Mouse (Mus musculus) liver, adult 2 months (tissue): ENCODE measurements around the gene Tbc1d30. TPM values are rescaled to one million over a fixed set of nuclear protein-coding genes. Genes with fewer than 3 reads are reported as not detected.

ENCODE experiments used
- DNase-seq: peaks from one replicate; pipeline ENCODE4 v3.0.0-alpha.2; 2011; ENCODE audit warnings: low read depth, low spot score; ENCODE audit errors: extremely low read depth
- H3K27ac ChIP-seq: fragments of 200-500 bp; replicated peaks from 2 replicates; pipeline ENCODE4 v1.5.1; 2012; ENCODE audit warnings: low read depth, mild to moderate bottlenecking, control low read depth, inconsistent platforms, low read length; ENCODE audit not compliant: insufficient read depth
- H3K27me3 ChIP-seq: fragments of 200-500 bp; 2 replicates; pipeline ENCODE4 v1.6.1; 2012; ENCODE audit warnings: mild to moderate bottlenecking, moderate library complexity, low read length, inconsistent platforms; ENCODE audit not compliant: control insufficient read depth, insufficient read depth
- H3K36me3 ChIP-seq: fragments of 200-500 bp; 2 replicates; pipeline ENCODE4 v1.6.1; 2012; ENCODE audit warnings: low read length, inconsistent platforms; ENCODE audit not compliant: control insufficient read depth, insufficient read depth
- H3K4me1 ChIP-seq: fragments of 200-500 bp; 2 replicates; pipeline ENCODE4 v1.6.1; 2011; ENCODE audit warnings: low read length; ENCODE audit not compliant: control insufficient read depth, insufficient read depth
- H3K4me3 ChIP-seq: fragments of 200-500 bp; 2 replicates; pipeline ENCODE4 v1.5.1; 2011; ENCODE audit warnings: low read depth, mild to moderate bottlenecking, control low read depth, low read length, moderate library complexity; ENCODE audit not compliant: insufficient read depth
- H3K79me2 ChIP-seq: fragments of 200-500 bp; 2 replicates; pipeline ENCODE4 v1.6.1; 2012; ENCODE audit warnings: inconsistent platforms, mild to moderate bottlenecking, low read length, moderate library complexity; ENCODE audit not compliant: control insufficient read depth, insufficient read depth
- H3K9ac ChIP-seq: fragments of 200-500 bp; 2 replicates; pipeline ENCODE4 v1.6.1; 2012; ENCODE audit warnings: low read depth, mild to moderate bottlenecking, control low read depth, inconsistent platforms, low read length
- CTCF ChIP-seq: fragments of 200-500 bp; IDR thresholded peaks from 2 replicates; pipeline ENCODE4 v1.5.1; 2011; ENCODE audit warnings: low read depth, low read length, control low read depth
- POLR2A ChIP-seq: fragments of 200-500 bp; IDR thresholded peaks from 2 replicates; pipeline ENCODE4 v1.6.1; 2011; ENCODE audit warnings: low read length, control low read depth; ENCODE audit not compliant: insufficient read depth; ENCODE audit errors: extremely low read depth
- WGBS: fragments of 180-500 bp; shearing (Covaris S2); methylation state at CpG from one replicate; pipeline ENCODE4 v1.1.7; 2018; 5-methylcytosine and 5-hydroxymethylcytosine counted together
- polyA plus RNA-seq: library from polyadenylated mRNA; depleted of rRNA; stranded (reverse); fragments of >200 nt; gene quantifications from 2 replicates; pipeline ENCODE4 v1.2.3, GENCODE M21; 2012
- total RNA-seq: library from RNA; depleted of rRNA; stranded (reverse); fragments of >200 nt; gene quantifications from 2 replicates; pipeline ENCODE4 v1.2.3, GENCODE M21; 2014

Gene Tbc1d30
- total and polyA plus RNA-seq, 2 experiments, result 2.6 to 8.4 TPM

- peak overlapping the region; percentile 63 for H3K27ac ChIP-seq
Observed at GRCm38 (mm10) chr10:121364306-121364705, 13.2 kb upstream of the Tbc1d30 start.

GRCm38 (mm10) chr10:121363201-121363600 is 12.1 kb upstream of the Tbc1d30 start:
- H3K27me3 ChIP-seq, result no peaks in the 10 kb centered on the region
- H3K4me1 ChIP-seq, result peaks cover 12% of the 10 kb centered on the region
- peaks cover 24% of the 10 kb centered on the region for H3K79me2 ChIP-seq
- TF ChIP-seq POLR2A, result no peak
- TF ChIP-seq CTCF, result no peak
- no peak overlapping the region for H3K9ac ChIP-seq
- no peaks in the 10 kb centered on the region for H3K36me3 ChIP-seq
- WGBS, result 88% methylated on average over 8 of the region's 8 CpGs
- H3K27ac ChIP-seq, result no peak overlapping the region
- DNase-seq, result no peak
- no peak overlapping the region for H3K4me3 ChIP-seq

More at GRCm38 (mm10) chr10:121364306-121364705, 13.2 kb upstream of the Tbc1d30 start:
- no peak for DNase-seq
- H3K4me3 ChIP-seq, result peak overlapping the region; percentile 79
- H3K4me1 ChIP-seq, result peaks cover 16% of the 10 kb centered on the region
- H3K36me3 ChIP-seq, result no peaks in the 10 kb centered on the region
- TF ChIP-seq CTCF (no peak), POLR2A (no peak)
- H3K9ac ChIP-seq, result 0 out of 2 replicates have a peak overlapping the region, but pooled peaks have one; percentile 4
- peaks cover 30% of the 10 kb centered on the region for H3K79me2 ChIP-seq
- no peaks in the 10 kb centered on the region for H3K27me3 ChIP-seq
- 20% methylated on average over 15 of the region's 15 CpGs for WGBS

- Histone ChIP-seq H3K79me2 (peaks cover 4% of the 10 kb centered on the region; the same call in 1 of the 2 replicates), H3K27ac (no peak overlapping the region), H3K4me3 (no peak overlapping the region), H3K4me1 (0 out of 2 replicates have a peak, but pooled peaks cover 3% of the 10 kb centered on the region), H3K36me3 (no peaks in the 10 kb centered on the region), H3K27me3 (no peaks in the 10 kb centered on the region), H3K9ac (no peak overlapping the region)
- TF ChIP-seq CTCF (no peak), POLR2A (no peak)
- no peak for DNase-seq
- 96% methylated on average over 2 of the region's 2 CpGs for WGBS
Observed at GRCm38 (mm10) chr10:121360358-121360757, 9.3 kb upstream of the Tbc1d30 start.

- TF ChIP-seq POLR2A, result no peak
- no peak for TF ChIP-seq CTCF
- H3K9ac ChIP-seq, result peak overlapping the region; percentile 81; the same call in 1 of the 2 replicates
Observed at GRCm38 (mm10) chr10:121351692-121352290, 713 bp upstream of the Tbc1d30 start.

DNA sequence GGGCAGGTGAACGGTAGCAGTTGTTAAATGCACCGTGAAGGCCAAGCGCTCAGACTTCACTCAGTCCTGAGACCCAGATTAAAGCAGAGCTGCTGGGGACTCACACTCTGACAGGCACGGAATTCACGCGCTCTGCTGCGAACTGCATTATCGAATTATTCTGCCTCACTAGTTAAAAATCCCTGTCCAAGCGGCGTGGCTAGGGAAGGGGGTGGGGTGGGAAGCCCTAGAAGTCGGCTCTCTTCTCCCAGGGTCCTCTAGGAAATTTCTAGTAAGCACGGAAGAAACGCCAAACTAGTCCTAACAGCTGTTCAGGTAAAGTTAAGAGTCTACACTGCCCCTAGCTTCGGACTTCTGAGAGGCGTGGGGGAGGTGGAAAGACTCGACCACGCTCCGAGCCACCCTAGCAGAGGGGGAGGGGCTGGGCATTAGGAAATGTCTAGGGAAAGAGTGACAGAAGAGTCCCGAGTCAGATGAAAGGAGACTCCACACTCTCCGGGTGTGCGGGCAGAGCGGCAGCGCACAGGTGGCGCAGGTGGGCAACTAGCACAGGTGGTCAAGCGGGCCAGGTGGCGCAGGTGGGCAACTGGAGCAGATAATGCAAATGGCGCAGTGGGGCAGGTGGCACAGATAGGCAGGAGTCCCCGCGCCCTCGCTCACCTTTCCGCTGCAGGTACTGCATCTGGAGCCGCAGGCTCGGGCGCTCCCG is 567 bp downstream of the Tbc1d30 start:
- WGBS, result 5% methylated on average over 35 of the region's 35 CpGs
- Histone ChIP-seq H3K27ac (no peak overlapping the region; the same call in 1 of the 2 replicates), H3K79me2 (no peaks in the 10 kb centered on the region), H3K4me1 (peaks cover 5% of the 10 kb centered on the region), H3K36me3 (no peaks in the 10 kb centered on the region), H3K9ac (peak overlapping the region; percentile 81), H3K4me3 (peak overlapping the region; percentile 84), H3K27me3 (no peaks in the 10 kb centered on the region)
- TF ChIP-seq CTCF, result no peak
- no peak for TF ChIP-seq POLR2A
- peak; percentile 22 for DNase-seq

More at GRCm38 (mm10) chr10:121351692-121352290, 713 bp upstream of the Tbc1d30 start:
- DNase-seq, result no peak
- peaks cover 5% of the 10 kb centered on the region for H3K4me1 ChIP-seq
- H3K4me3 ChIP-seq, result peak overlapping the region; percentile 84
- no peaks in the 10 kb centered on the region for H3K36me3 ChIP-seq
- no peaks in the 10 kb centered on the region for H3K79me2 ChIP-seq
- no peaks in the 10 kb centered on the region for H3K27me3 ChIP-seq
- 18% methylated on average over 15 of the region's 15 CpGs for WGBS
- peak overlapping the region; percentile 41 for H3K27ac ChIP-seq
